Mouse (Mus musculus) CH12.LX (cell line): ENCODE data around the gene Dffb.

Experiments used
- POLR2A ChIP-seq: IDR thresholded peaks from 2 replicates; pipeline ENCODE4 v1.6.1; 2011; ENCODE audit warnings: low read depth, mild to moderate bottlenecking, improper control_type of control experiment, low read length
- RAD21 ChIP-seq: IDR thresholded peaks from 2 replicates; pipeline ENCODE4 v1.6.1; 2011; ENCODE audit warnings: low read depth, mild to moderate bottlenecking, low read length, improper control_type of control experiment, moderate library complexity

DNA sequence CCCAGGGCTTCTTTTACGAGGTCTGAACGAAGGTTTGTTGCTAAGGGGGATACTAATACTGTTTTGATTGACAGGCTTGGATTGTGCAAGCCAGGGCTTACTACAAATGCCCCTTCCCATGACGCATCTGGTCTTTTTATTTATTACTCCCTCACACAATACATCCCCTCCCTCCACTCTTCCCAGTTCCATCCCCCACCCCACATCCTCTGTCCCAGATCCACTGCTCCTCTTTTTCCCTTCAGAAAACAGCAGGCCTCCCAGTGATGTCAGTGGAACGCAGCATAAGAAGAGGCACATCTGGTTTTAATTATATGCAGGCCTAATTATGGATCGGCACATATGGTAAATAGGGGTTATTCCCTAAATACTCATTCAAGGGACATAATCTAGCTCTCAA lies 23.2 kb downstream of the Dffb start:
- TF ChIP-seq POLR2A: no peak
- TF ChIP-seq RAD21: no peak
